Mouse (Mus musculus): Measurements from ENCODE around the gene Ppp3r1. TPM values are rescaled to one million over a fixed set of nuclear protein-coding genes. Genes with fewer than 3 reads are reported as not detected.

Ppp3r1 gene
- polyA plus RNA-seq, 1 experiment from 2014 or later: 258 TPM

DNA sequence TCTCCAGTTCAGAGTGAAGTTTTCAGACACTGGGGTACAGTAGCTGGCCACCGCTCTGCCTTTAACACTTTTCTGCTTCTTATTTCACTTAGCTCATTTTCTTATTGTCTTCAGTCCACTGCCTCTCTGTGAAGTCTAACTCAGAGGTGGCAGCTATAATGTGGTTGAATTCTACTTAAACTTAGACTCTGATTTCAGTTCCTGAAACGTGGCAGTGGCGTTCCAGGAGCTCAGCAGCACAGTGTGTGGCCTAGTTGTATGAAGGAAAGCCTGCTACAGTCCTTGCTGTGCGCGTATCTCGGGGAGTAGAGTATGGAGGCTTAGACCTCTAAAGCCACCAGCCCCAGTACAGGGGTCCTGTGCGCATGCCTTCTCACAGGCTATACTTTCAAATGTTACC is 7.6 kb downstream of the Ppp3r1 start:
- Histone ChIP-seq H3K4me1 (ENCODE audit: control insufficient read depth, insufficient read depth, low read length) (peaks cover 6% of the 10 kb centered on the region), H3K27ac (ENCODE audit: low read depth, low read length) (no peak overlapping the region), H3K4me2 (ENCODE audit: low read depth, low read length) (no peak overlapping the region), H3K4me3 (ENCODE audit: low read depth, low read length) (no peak overlapping the region), H3K36me3 (ENCODE audit: control insufficient read depth, insufficient read depth, low read length) (no peaks in the 10 kb centered on the region), H3K9ac (replicated peaks; ENCODE audit: low read depth, low read length) (no peak overlapping the region), H3K27me3 (ENCODE audit: control insufficient read depth, insufficient read depth, low read length) (no peaks in the 10 kb centered on the region), H3K9me3 (ENCODE audit: control insufficient read depth, low read length) (no peaks in the 10 kb centered on the region)
- 92% methylated on average over 7 of the region's 7 CpGs for WGBS
- no peak for ATAC-seq (ENCODE audit: low read depth)

DNA sequence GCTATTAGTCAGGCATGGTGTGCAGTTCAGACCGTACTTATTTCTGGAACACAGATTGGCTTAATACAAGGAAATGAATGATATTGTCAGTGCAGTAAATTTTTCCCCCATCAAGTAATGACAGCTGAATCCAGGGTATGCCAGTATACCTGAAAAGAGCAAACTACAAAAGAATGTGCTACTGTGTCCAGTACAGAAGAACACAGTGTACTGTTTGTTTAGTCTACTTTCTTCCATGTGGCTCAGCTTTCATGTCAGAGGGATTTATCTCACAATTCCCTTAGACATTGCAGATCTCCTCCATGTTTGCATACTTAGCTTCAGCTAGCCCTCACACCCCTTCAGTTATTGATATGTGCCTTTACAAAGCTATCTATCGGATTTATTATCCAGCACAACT is 10.2 kb downstream of the Ppp3r1 start:
- 0 out of 2 replicates have a peak, but pooled peaks cover 3% of the 10 kb centered on the region for H3K4me1 ChIP-seq (ENCODE audit: control insufficient read depth, insufficient read depth, low read length)
- 81% methylated on average over 2 of the region's 2 CpGs for WGBS
- no peaks in the 10 kb centered on the region for H3K27me3 ChIP-seq (ENCODE audit: control insufficient read depth, insufficient read depth, low read length)

DNA sequence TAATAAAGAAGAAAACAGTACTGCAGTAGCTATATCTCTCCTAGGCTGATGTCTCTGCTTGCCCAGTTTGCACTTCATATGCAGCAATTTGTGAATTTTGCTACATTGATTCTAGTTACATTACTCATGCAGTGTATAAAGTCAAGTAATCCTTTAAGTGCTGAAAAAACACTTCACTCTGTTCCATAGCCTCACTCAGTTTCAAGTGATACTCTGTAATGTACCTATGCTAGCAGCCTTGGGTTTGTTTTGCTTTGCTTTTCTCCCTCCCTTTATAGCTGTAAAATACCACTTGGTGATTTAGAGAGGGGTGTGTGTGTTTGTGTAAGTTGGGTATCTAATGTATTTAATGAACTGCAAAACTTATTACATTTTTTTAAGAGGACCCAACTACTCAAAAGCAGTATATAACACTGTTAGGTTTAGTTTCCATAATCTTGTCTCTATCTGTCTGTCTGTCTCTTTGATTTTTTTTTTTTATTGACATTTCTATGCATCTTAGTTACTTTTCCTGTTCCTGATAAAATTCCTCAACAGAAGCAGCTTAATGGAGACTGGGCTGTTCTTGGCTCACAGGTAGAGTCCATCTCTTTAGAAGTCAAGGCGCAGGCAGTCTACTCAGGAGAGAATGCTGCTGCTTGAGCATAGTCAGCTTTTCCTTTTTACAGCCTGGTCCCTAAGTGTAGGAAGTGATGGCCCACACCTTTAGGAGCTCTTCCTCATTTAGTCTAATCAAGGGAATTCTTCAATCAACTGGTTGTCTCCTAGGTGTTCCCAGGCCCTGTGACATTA is 12.1 kb downstream of the Ppp3r1 start:
- Histone ChIP-seq H3K27ac (ENCODE audit: low read depth, low read length) (no peak overlapping the region), H3K4me1 (ENCODE audit: control insufficient read depth, insufficient read depth, low read length) (0 out of 2 replicates have a peak, but pooled peaks cover 3% of the 10 kb centered on the region), H3K9me3 (ENCODE audit: control insufficient read depth, low read length) (no peaks in the 10 kb centered on the region), H3K27me3 (ENCODE audit: control insufficient read depth, insufficient read depth, low read length) (no peaks in the 10 kb centered on the region), H3K36me3 (ENCODE audit: control insufficient read depth, insufficient read depth, low read length) (no peaks in the 10 kb centered on the region), H3K4me2 (ENCODE audit: low read depth, low read length) (no peak overlapping the region), H3K4me3 (ENCODE audit: low read depth, low read length) (no peak overlapping the region), H3K9ac (replicated peaks; ENCODE audit: low read depth, low read length) (no peak overlapping the region)
- 100% methylated on average over 1 of the region's 1 CpGs for WGBS
- no peak for ATAC-seq (ENCODE audit: low read depth)

More for the DNA sequence above, 10.2 kb downstream of the Ppp3r1 start:
- H3K27ac ChIP-seq (ENCODE audit: low read depth, low read length): no peak overlapping the region
- H3K36me3 ChIP-seq (ENCODE audit: control insufficient read depth, insufficient read depth, low read length): no peaks in the 10 kb centered on the region
- no peak overlapping the region for H3K9ac ChIP-seq (replicated peaks; ENCODE audit: low read depth, low read length)
- H3K4me3 ChIP-seq (ENCODE audit: low read depth, low read length): no peak overlapping the region
- no peak for ATAC-seq (ENCODE audit: low read depth)
- no peaks in the 10 kb centered on the region for H3K9me3 ChIP-seq (ENCODE audit: control insufficient read depth, low read length)
- no peak overlapping the region for H3K4me2 ChIP-seq (ENCODE audit: low read depth, low read length)

DNA sequence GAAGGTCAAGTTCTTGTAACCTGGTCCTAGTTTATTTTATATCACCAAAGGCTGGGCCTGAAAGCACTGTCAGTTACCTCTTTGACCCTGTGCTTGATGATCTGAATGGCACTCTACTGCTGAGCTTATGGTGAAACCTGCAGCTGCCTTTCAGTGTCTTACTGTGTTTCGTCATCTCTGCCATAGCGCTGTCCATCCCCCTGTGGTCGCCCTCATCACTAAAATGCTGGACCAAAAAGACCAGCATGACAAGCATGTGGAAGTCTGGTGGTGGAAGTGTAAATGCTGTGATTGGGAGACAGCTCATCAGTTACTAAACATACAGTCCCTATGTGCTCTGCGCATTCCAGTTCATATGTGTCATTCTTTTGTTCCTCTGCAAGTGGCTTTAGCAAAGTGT is 13.2 kb downstream of the Ppp3r1 start:
- Histone ChIP-seq H3K27ac (ENCODE audit: low read depth, low read length) (no peak overlapping the region), H3K4me1 (ENCODE audit: control insufficient read depth, insufficient read depth, low read length) (0 out of 2 replicates have a peak, but pooled peaks cover 3% of the 10 kb centered on the region), H3K9ac (replicated peaks; ENCODE audit: low read depth, low read length) (no peak overlapping the region), H3K4me3 (ENCODE audit: low read depth, low read length) (no peak overlapping the region), H3K4me2 (ENCODE audit: low read depth, low read length) (no peak overlapping the region), H3K27me3 (ENCODE audit: control insufficient read depth, insufficient read depth, low read length) (no peaks in the 10 kb centered on the region), H3K36me3 (ENCODE audit: control insufficient read depth, insufficient read depth, low read length) (no peaks in the 10 kb centered on the region), H3K9me3 (ENCODE audit: control insufficient read depth, low read length) (no peaks in the 10 kb centered on the region)
- WGBS: 95% methylated on average over 4 of the region's 4 CpGs
- ATAC-seq (ENCODE audit: low read depth): no peak

DNA sequence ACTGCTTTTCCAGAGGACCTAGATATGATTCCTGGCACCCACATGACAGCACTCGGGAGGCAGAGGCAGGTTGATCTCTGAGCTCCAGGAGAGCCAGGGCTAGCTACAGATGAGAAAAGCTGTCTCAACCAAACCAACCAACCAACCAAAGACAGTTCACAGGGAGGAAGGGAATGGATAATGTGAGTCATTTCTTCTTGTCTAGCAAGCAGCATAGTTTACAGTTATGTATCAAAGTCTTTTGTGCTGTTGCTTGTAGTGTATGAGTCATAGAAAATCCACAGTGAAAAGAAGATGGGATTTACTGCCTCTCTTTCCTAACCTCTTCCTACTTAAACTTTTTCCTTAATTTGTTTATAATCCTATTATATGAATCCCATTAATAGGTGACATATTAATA is 17.6 kb downstream of the Ppp3r1 start:
- no peaks in the 10 kb centered on the region for H3K9me3 ChIP-seq (ENCODE audit: control insufficient read depth, low read length)
- H3K9ac ChIP-seq (replicated peaks; ENCODE audit: low read depth, low read length): no peak overlapping the region
- no peaks in the 10 kb centered on the region for H3K4me1 ChIP-seq (ENCODE audit: control insufficient read depth, insufficient read depth, low read length)
- 100% methylated on average over 1 of the region's 1 CpGs for WGBS
- no peaks in the 10 kb centered on the region for H3K36me3 ChIP-seq (ENCODE audit: control insufficient read depth, insufficient read depth, low read length)
- no peak overlapping the region for H3K4me2 ChIP-seq (ENCODE audit: low read depth, low read length)
- no peaks in the 10 kb centered on the region for H3K27me3 ChIP-seq (ENCODE audit: control insufficient read depth, insufficient read depth, low read length)
- H3K4me3 ChIP-seq (ENCODE audit: low read depth, low read length): no peak overlapping the region
- no peak for ATAC-seq (ENCODE audit: low read depth)
- no peak overlapping the region for H3K27ac ChIP-seq (ENCODE audit: low read depth, low read length)

DNA sequence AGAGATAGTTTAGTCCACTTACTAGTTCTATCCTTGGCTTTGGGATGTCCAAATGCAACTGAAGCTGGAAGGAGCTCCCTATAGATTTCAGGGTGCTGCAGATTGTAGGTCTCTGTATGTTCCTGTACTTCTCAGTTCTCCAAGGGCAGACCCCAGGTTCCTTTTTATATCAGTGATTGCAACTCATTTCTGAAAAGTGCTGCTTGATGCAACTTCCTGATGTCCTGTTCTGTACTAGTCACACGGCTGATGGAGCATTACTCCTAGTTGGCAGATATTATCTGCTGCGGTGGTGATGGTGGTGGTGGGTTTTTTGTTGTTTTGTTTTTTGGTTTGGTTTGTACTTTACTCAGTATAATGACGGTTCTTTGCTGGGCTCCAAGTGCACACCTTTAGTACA is 21.7 kb downstream of the Ppp3r1 start:
- Histone ChIP-seq H3K27ac (ENCODE audit: low read depth, low read length) (no peak overlapping the region), H3K4me3 (ENCODE audit: low read depth, low read length) (no peak overlapping the region), H3K4me1 (ENCODE audit: control insufficient read depth, insufficient read depth, low read length) (no peaks in the 10 kb centered on the region), H3K36me3 (ENCODE audit: control insufficient read depth, insufficient read depth, low read length) (no peaks in the 10 kb centered on the region), H3K9ac (replicated peaks; ENCODE audit: low read depth, low read length) (no peak overlapping the region), H3K27me3 (ENCODE audit: control insufficient read depth, insufficient read depth, low read length) (no peaks in the 10 kb centered on the region), H3K9me3 (ENCODE audit: control insufficient read depth, low read length) (no peaks in the 10 kb centered on the region), H3K4me2 (ENCODE audit: low read depth, low read length) (no peak overlapping the region)
- WGBS: 92% methylated on average over 3 of the region's 3 CpGs
- no peak for ATAC-seq (ENCODE audit: low read depth)

DNA sequence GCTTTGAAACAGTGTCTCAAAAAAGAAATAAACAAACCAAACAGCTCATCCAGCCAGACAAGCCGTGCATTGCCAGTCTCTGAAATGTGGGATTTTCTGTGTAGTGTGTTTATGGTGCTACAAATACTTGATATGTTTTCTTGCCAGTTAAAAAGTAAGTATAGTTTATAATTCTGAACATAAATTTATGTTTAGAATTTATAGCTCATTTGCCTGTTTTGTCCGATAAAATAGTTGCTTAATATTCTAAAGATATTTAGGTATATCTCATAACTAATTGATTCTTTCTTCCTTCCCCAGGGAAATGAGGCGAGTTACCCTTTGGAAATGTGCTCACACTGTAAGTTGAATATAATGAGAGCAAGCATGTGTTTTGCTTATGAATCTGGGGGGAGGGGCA is 22.7 kb downstream of the Ppp3r1 start, which contains the start of gene Wdr92:
Gene Wdr92, plus strand, starts transcription at position 301 of the 400 bp plus-strand sequence.
- 68% methylated on average over 3 of the region's 3 CpGs for WGBS

DNA sequence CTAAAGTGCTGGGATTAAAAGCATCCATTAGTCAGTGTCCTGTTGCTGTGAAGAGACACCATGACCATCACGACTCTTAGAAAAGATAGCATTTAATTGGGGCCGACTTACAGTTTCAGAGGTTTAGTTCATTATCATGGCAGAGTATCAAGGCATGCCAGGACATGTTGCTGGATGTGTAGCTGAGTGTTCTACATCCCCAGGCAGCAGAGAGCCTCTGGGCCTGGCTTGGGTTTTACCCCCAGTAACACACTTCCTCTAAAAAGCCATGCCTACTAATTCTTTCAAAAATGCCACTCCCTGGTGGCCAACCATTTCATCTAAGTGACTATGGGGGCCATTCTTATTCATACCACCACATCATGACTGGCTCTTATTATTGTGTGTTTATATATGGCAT is 24.1 kb downstream of the Ppp3r1 start:
- WGBS: 93% methylated on average over 2 of the region's 2 CpGs
- no peak for ATAC-seq (ENCODE audit: low read depth)

More for the DNA sequence above, 22.7 kb downstream of the Ppp3r1 start, which contains the start of gene Wdr92:
- Histone ChIP-seq H3K9me3 (ENCODE audit: control insufficient read depth, low read length) (no peaks in the 10 kb centered on the region), H3K4me2 (ENCODE audit: low read depth, low read length) (no peak within 1 kb of the TSS), H3K36me3 (ENCODE audit: control insufficient read depth, insufficient read depth, low read length) (no peaks in the 10 kb centered on the region), H3K4me3 (ENCODE audit: low read depth, low read length) (no peak within 1 kb of the TSS), H3K27ac (ENCODE audit: low read depth, low read length) (no peak within 1 kb of the TSS), H3K9ac (replicated peaks; ENCODE audit: low read depth, low read length) (no peak within 1 kb of the TSS), H3K27me3 (ENCODE audit: control insufficient read depth, insufficient read depth, low read length) (no peaks in the 10 kb centered on the region), H3K4me1 (ENCODE audit: control insufficient read depth, insufficient read depth, low read length) (no peaks in the 10 kb centered on the region)
- ATAC-seq (ENCODE audit: low read depth): no peak

DNA sequence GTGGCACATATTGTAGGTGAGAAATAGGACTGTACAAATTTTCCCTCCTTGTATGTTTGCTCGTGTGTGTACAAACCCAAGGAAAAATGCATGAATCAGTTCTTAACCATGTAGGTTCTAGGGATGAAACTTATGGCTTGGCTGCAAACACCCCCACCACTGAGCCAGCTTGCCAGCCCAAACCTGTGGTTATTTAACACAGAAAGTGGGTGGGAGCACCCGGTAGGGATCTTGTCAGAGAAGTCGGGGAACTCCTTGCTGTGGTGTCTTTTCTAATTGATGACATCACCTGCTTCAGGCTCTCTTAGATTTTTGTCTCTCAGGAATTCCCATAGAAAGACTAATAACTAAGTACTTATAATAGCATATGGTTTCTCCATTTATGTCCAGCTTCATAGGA is 28.6 kb downstream of the Ppp3r1 start:
- H3K4me1 ChIP-seq (ENCODE audit: control insufficient read depth, insufficient read depth, low read length): no peaks in the 10 kb centered on the region
- no peak overlapping the region for H3K9ac ChIP-seq (replicated peaks; ENCODE audit: low read depth, low read length)
- no peak overlapping the region for H3K4me3 ChIP-seq (ENCODE audit: low read depth, low read length)
- 86% methylated on average over 3 of the region's 3 CpGs for WGBS
- H3K27me3 ChIP-seq (ENCODE audit: control insufficient read depth, insufficient read depth, low read length): no peaks in the 10 kb centered on the region
- no peaks in the 10 kb centered on the region for H3K9me3 ChIP-seq (ENCODE audit: control insufficient read depth, low read length)
- no peaks in the 10 kb centered on the region for H3K36me3 ChIP-seq (ENCODE audit: control insufficient read depth, insufficient read depth, low read length)
- H3K27ac ChIP-seq (ENCODE audit: low read depth, low read length): no peak overlapping the region
- ATAC-seq (ENCODE audit: low read depth): no peak
- no peak overlapping the region for H3K4me2 ChIP-seq (ENCODE audit: low read depth, low read length)

More for the DNA sequence above, 24.1 kb downstream of the Ppp3r1 start:
- no peak overlapping the region for H3K4me3 ChIP-seq (ENCODE audit: low read depth, low read length)
- H3K4me1 ChIP-seq (ENCODE audit: control insufficient read depth, insufficient read depth, low read length): no peaks in the 10 kb centered on the region
- no peak overlapping the region for H3K27ac ChIP-seq (ENCODE audit: low read depth, low read length)
- H3K4me2 ChIP-seq (ENCODE audit: low read depth, low read length): no peak overlapping the region
- no peak overlapping the region for H3K9ac ChIP-seq (replicated peaks; ENCODE audit: low read depth, low read length)
- no peaks in the 10 kb centered on the region for H3K27me3 ChIP-seq (ENCODE audit: control insufficient read depth, insufficient read depth, low read length)
- H3K36me3 ChIP-seq (ENCODE audit: control insufficient read depth, insufficient read depth, low read length): no peaks in the 10 kb centered on the region
- no peaks in the 10 kb centered on the region for H3K9me3 ChIP-seq (ENCODE audit: control insufficient read depth, low read length)

Measured in neural tube, embryonic 14.5 days (tissue).